Mouse (Mus musculus) megakaryocyte, embryonic 14.5 days (primary cell): ENCODE measurements around the gene Chek2.

ENCODE experiments used
- FLI1 ChIP-seq: IDR thresholded peaks from 2 replicates; pipeline ENCODE4 v1.6.1; 2012; ENCODE audit warnings: low read length, inconsistent platforms, mixed read lengths
- GATA1 ChIP-seq: IDR thresholded peaks from 3 replicates; pipeline ENCODE4 v1.6.1; 2012; ENCODE audit warnings: mixed read lengths, low read length, inconsistent platforms, borderline replicate concordance

DNA sequence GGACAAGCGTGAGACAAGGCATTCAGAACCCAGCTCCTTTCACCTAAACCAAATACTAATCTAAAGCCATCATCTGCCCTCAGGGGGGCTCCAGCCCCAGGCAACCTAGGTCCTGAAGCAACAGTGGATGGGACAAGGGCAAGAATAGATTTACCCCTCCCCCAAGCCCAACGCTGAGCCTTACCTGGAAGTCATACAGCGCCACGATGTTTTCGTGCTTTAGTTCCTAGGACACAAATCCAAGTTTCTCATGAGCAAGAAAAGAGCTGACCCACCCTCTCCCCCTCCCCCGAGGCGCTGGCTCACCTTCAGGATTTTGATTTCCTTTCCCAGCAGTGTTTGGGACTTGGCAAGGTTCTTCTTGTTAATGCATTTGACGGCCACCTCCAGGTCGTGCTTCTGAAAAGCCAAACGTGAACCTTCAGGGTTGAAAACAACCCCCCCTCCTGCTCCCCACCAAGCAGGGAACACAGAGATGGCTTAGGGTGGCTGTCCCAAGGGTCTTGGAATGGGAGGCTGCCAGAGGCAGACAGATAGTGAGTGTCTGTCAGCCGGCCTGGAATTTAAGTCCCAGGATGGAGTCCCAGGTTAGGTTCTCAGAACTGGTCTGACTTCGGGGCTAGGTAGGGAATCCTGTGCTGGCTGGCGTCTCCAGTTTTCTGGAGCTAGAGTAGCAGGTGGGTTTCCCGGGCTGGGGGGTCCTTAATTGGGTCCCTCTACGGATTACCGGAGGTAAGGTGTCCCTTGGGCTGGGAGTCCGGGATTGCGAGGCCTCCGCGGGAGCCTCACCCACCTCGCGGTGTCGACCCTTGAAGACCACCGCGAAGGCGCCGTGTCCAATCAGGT lies 30.7 kb upstream of the Chek2 start:
- TF ChIP-seq GATA1 (no peak), FLI1 (no peak)
